Comparison of ENCODE assay signal across 29 mouse cellular contexts in genomic region chr14:37094436-37094835, GRCm38 (mm10). TPM values are rescaled to one million over a fixed set of nuclear protein-coding genes. Genes with fewer than 3 reads are reported as not detected.
DNase-seq lines count a peak whose midpoint lies in the region; ATAC-seq and TF ChIP-seq lines count a peak whose summit lies in the region.
"Had no signal": no experiment of that assay in that cellular context is flagged by ENCODE, and none has a peak within 500 bp of the region (broad histone marks: within the 10 kb centered on the region; RNA-seq: fewer than 3 reads in every experiment).

No protein-coding gene starts in this region.

- peak; percentile 25 for DNase-seq in cerebellum, postnatal 14 days
- no peak for DNase-seq in cerebellum, adult 9-10 months
- DNase-seq in hindbrain, embryonic 11.5 days (ENCODE audit: low spot score) = no peak
- peak; percentile 64 for DNase-seq in left cerebral cortex, postnatal 4 days
- no peak for DNase-seq in left cerebral cortex, adult 11 months (ENCODE audit: low spot score)
- peak; percentile 31 for DNase-seq in hindbrain, postnatal 0 days (ENCODE audit: low spot score)
- no peak for DNase-seq in adrenal gland, postnatal 4 days (ENCODE audit: low spot score in 2 of 2)
- DNase-seq: adrenal gland, adult 2 months; adrenal gland, postnatal 25 days; cerebellum, adult 18-20 months; cerebellum, postnatal 36 days; gastrocnemius, postnatal 36 days; heart, adult 18-20 months; heart, postnatal 14 days; kidney, adult 9 months had no signal

- peak; percentile 18; the same call in 1 of the 2 replicates for ATAC-seq in hindbrain, embryonic 13.5 days (ENCODE audit: low FRiP score)
- ATAC-seq in hindbrain, embryonic 11.5 days (ENCODE audit: low FRiP score) = no peak
- ATAC-seq in hindbrain, postnatal 0 days = 0 out of 2 replicates have a peak, but pooled peaks have one; percentile 37
- ATAC-seq: activated CD4-positive, CD25-positive, alpha-beta regulatory T cell, adult 4 months; forebrain, embryonic 14.5 days; inflammation-experienced regulatory T-cells, adult 6 months; intestine, postnatal 0 days; Patski had no signal

- no peaks in the 10 kb centered on the region for H3K36me3 ChIP-seq in hindbrain, embryonic 13.5 days
- no peaks in the 10 kb centered on the region for H3K36me3 ChIP-seq in hindbrain, embryonic 11.5 days (ENCODE audit: control insufficient read depth, insufficient read depth, low read length)
- no peaks in the 10 kb centered on the region for H3K36me3 ChIP-seq in hindbrain, postnatal 0 days (ENCODE audit: insufficient read depth, low read length)
- H3K36me3 ChIP-seq: embryonic facial prominence, embryonic 15.5 days; forebrain, embryonic 10.5 days; heart, embryonic 15.5 days had no signal

- peaks cover 35% of the 10 kb centered on the region for H3K27me3 ChIP-seq in hindbrain, embryonic 13.5 days
- peaks cover 2% of the 10 kb centered on the region; the same call in 1 of the 2 replicates for H3K27me3 ChIP-seq in hindbrain, embryonic 11.5 days (ENCODE audit: control insufficient read depth, insufficient read depth, low read length)
- H3K27me3 ChIP-seq in hindbrain, postnatal 0 days (ENCODE audit: insufficient read depth, low read length) = no peaks in the 10 kb centered on the region

- no peak overlapping the region for H3K4me2 ChIP-seq in hindbrain, embryonic 13.5 days
- no peak overlapping the region for H3K4me2 ChIP-seq in hindbrain, embryonic 11.5 days (replicated peaks; ENCODE audit: low read depth, low read length)
- H3K4me2 ChIP-seq in hindbrain, postnatal 0 days (ENCODE audit: low read depth, low read length) = no peak overlapping the region
- H3K4me2 ChIP-seq: embryonic facial prominence, embryonic 15.5 days; heart, embryonic 11.5 days; heart, embryonic 15.5 days had no signal

- no peak overlapping the region for H3K27ac ChIP-seq in hindbrain, embryonic 13.5 days
- no peak overlapping the region for H3K27ac ChIP-seq in hindbrain, embryonic 11.5 days (ENCODE audit: low read depth, low read length)
- H3K27ac ChIP-seq in hindbrain, postnatal 0 days = no peak overlapping the region
- H3K27ac ChIP-seq: embryonic facial prominence, embryonic 15.5 days; forebrain, embryonic 10.5 days; heart, embryonic 15.5 days had no signal

- peaks cover 10% of the 10 kb centered on the region for H3K4me1 ChIP-seq in hindbrain, embryonic 13.5 days (replicated peaks)
- H3K4me1 ChIP-seq in hindbrain, embryonic 11.5 days (replicated peaks; ENCODE audit: control insufficient read depth, insufficient read depth, low read length) = no peaks in the 10 kb centered on the region; the same call in 1 of the 2 replicates
- no peaks in the 10 kb centered on the region; the same call in 1 of the 2 replicates for H3K4me1 ChIP-seq in hindbrain, postnatal 0 days (ENCODE audit: insufficient read depth, low read length)

- no peak overlapping the region for H3K9ac ChIP-seq in hindbrain, embryonic 13.5 days
- H3K9ac ChIP-seq in hindbrain, embryonic 11.5 days (ENCODE audit: low read depth, low read length) = no peak overlapping the region
- H3K9ac ChIP-seq in hindbrain, postnatal 0 days (replicated peaks; ENCODE audit: low read length) = no peak overlapping the region
- H3K9ac ChIP-seq: embryonic facial prominence, embryonic 15.5 days; heart, embryonic 15.5 days had no signal

- TF ChIP-seq CTCF in hindbrain, postnatal 0 days (IDR thresholded peaks at IDR 0.05; ENCODE audit: low read depth) = no peak

- H3K9me3 ChIP-seq in hindbrain, embryonic 13.5 days = no peaks in the 10 kb centered on the region
- H3K9me3 ChIP-seq in hindbrain, embryonic 11.5 days (ENCODE audit: control insufficient read depth, low read length) = no peaks in the 10 kb centered on the region
- no peaks in the 10 kb centered on the region for H3K9me3 ChIP-seq in hindbrain, postnatal 0 days (ENCODE audit: low read length)
- H3K9me3 ChIP-seq: embryonic facial prominence, embryonic 15.5 days; forebrain, embryonic 10.5 days; heart, embryonic 15.5 days had no signal

- H3K4me3 ChIP-seq in hindbrain, embryonic 13.5 days = no peak overlapping the region
- H3K4me3 ChIP-seq in hindbrain, embryonic 11.5 days (ENCODE audit: low read depth, low read length) = no peak overlapping the region
- H3K4me3 ChIP-seq in hindbrain, postnatal 0 days (ENCODE audit: low read length) = no peak overlapping the region
- H3K4me3 ChIP-seq: embryonic facial prominence, embryonic 15.5 days; erythroblast, embryonic 14.5 days; forebrain, embryonic 10.5 days; heart, embryonic 15.5 days had no signal

- intact Hi-C loops in left cerebral cortex, postnatal 4 days (cut with DNase I) = no loop called here

- 56% methylated on average over 6 of the region's 6 CpGs for WGBS in hindbrain, embryonic 13.5 days
- WGBS in hindbrain, embryonic 11.5 days = 67% methylated on average over 6 of the region's 6 CpGs
- WGBS in hindbrain, postnatal 0 days = 35% methylated on average over 6 of the region's 6 CpGs

RNA-seq across cellular contexts. Expression of gene Cdhr1, which starts 3.7 kb away (rescaled TPM):
- 2.0 and 3.1 TPM in 2 replicates for polyA plus RNA-seq in hindbrain, embryonic 13.5 days (2015; fragmentation: Nextera tagmentation; extraction: Ambion mirVana)
- polyA plus RNA-seq in hindbrain, embryonic 11.5 days (2014; fragmentation: Nextera tagmentation; extraction: Ambion mirVana) = 1.2 and 2.3 TPM in 2 replicates
- total RNA-seq in left cerebral cortex, postnatal 4 days (2021) = 10 to 100 TPM in 1 of 2 experiments, 1 to 10 TPM in 1; 9.4 to 11.5 TPM
- total RNA-seq in hindbrain, postnatal 0 days (2014; rRNA removed) = 7.4 and 8.0 TPM in 2 replicates
- polyA plus RNA-seq in hindbrain, postnatal 0 days (2015; fragmentation: Nextera tagmentation; extraction: Ambion mirVana) = 6.0 and 6.6 TPM in 2 replicates
- 1 to 10 TPM in 1 of 2 experiments, under 1 TPM in 1; 0.95 to 1.8 TPM for total RNA-seq in adrenal gland, postnatal 4 days (2021)
- total RNA-seq: adrenal gland, adult 2 months; CH12.LX; gastrocnemius, adult 8-10 months; gastrocnemius, postnatal 36 days; hematopoietic stem cell, adult 5-6 weeks had no signal
- polyA plus RNA-seq: activated CD4-positive, CD25-positive, alpha-beta regulatory T cell, adult 4 months; adrenal gland, adult 2 months; erythroblast, embryonic 14.5 days had no signal

RNA-seq across cellular contexts. Expression of gene 2610528A11Rik, which starts 19.4 kb away (rescaled TPM):
- polyA plus RNA-seq in hindbrain, embryonic 13.5 days (2015; fragmentation: Nextera tagmentation; extraction: Ambion mirVana) = 0.47 TPM in 1 of 2 replicates, not detected in the other
- polyA plus RNA-seq in hindbrain, embryonic 11.5 days (2014; fragmentation: Nextera tagmentation; extraction: Ambion mirVana) = 0.34 and 0.38 TPM in 2 replicates
- under 1 TPM; 0.54 to 0.72 TPM for total RNA-seq in left cerebral cortex, postnatal 4 days (2021)
- total RNA-seq in hindbrain, postnatal 0 days (2014; rRNA removed) = not detected in 2 replicates
- 0.66 and 0.73 TPM in 2 replicates for polyA plus RNA-seq in hindbrain, postnatal 0 days (2015; fragmentation: Nextera tagmentation; extraction: Ambion mirVana)
- total RNA-seq in adrenal gland, postnatal 4 days (2021) = 1 to 10 TPM in 1 of 2 experiments, under 1 TPM in 1; 0.90 to 1.2 TPM
- total RNA-seq: CH12.LX; heart, postnatal 14 days had no signal
- polyA plus RNA-seq: erythroblast, embryonic 14.5 days; forebrain, embryonic 14.5 days; inflammation-experienced regulatory T-cells, adult 6 months; Patski had no signal

RNA-seq across cellular contexts. Expression of gene Lrit2, which starts 26.7 kb away (rescaled TPM):
- polyA plus RNA-seq in hindbrain, embryonic 13.5 days (2015; fragmentation: Nextera tagmentation; extraction: Ambion mirVana) = not detected in 2 replicates
- not detected in 2 replicates for polyA plus RNA-seq in hindbrain, embryonic 11.5 days (2014; fragmentation: Nextera tagmentation; extraction: Ambion mirVana)
- not detected for total RNA-seq in left cerebral cortex, postnatal 4 days (2021)
- not detected in 2 replicates for total RNA-seq in hindbrain, postnatal 0 days (2014; rRNA removed)
- polyA plus RNA-seq in hindbrain, postnatal 0 days (2015; fragmentation: Nextera tagmentation; extraction: Ambion mirVana) = not detected in 2 replicates
- total RNA-seq in adrenal gland, postnatal 4 days (2021) = not detected
- total RNA-seq: adrenal gland, adult 2 months; adrenal gland, postnatal 25 days; CH12.LX; gastrocnemius, adult 8-10 months; gastrocnemius, postnatal 36 days; heart, adult 18-20 months; heart, postnatal 14 days; hematopoietic stem cell, adult 5-6 weeks had no signal
- polyA plus RNA-seq: activated CD4-positive, CD25-positive, alpha-beta regulatory T cell, adult 4 months; adrenal gland, adult 2 months; embryonic facial prominence, embryonic 15.5 days; erythroblast, embryonic 14.5 days; forebrain, embryonic 10.5 days; forebrain, embryonic 14.5 days; heart, embryonic 11.5 days; heart, embryonic 15.5 days; inflammation-experienced regulatory T-cells, adult 6 months; intestine, postnatal 0 days; Patski had no signal

RNA-seq across cellular contexts. Expression of gene Lrit1, which starts 39.8 kb away (rescaled TPM):
- polyA plus RNA-seq in hindbrain, embryonic 13.5 days (2015; fragmentation: Nextera tagmentation; extraction: Ambion mirVana) = not detected in 2 replicates
- polyA plus RNA-seq in hindbrain, embryonic 11.5 days (2014; fragmentation: Nextera tagmentation; extraction: Ambion mirVana) = not detected in 2 replicates
- not detected for total RNA-seq in left cerebral cortex, postnatal 4 days (2021)
- total RNA-seq in hindbrain, postnatal 0 days (2014; rRNA removed) = not detected in 2 replicates
- polyA plus RNA-seq in hindbrain, postnatal 0 days (2015; fragmentation: Nextera tagmentation; extraction: Ambion mirVana) = not detected in 2 replicates
- under 1 TPM in 1 of 2 experiments, not detected in 1; 0.06 TPM for total RNA-seq in adrenal gland, postnatal 4 days (2021)
- total RNA-seq: adrenal gland, adult 2 months; adrenal gland, postnatal 25 days; CH12.LX; gastrocnemius, adult 8-10 months; gastrocnemius, postnatal 36 days; heart, adult 18-20 months; hematopoietic stem cell, adult 5-6 weeks had no signal
- polyA plus RNA-seq: activated CD4-positive, CD25-positive, alpha-beta regulatory T cell, adult 4 months; adrenal gland, adult 2 months; embryonic facial prominence, embryonic 15.5 days; erythroblast, embryonic 14.5 days; forebrain, embryonic 10.5 days; forebrain, embryonic 14.5 days; heart, embryonic 11.5 days; heart, embryonic 15.5 days; inflammation-experienced regulatory T-cells, adult 6 months; Patski had no signal

RNA-seq across cellular contexts. Expression of gene Ghitm, which starts 40.6 kb away (rescaled TPM):
- 196 and 199 TPM in 2 replicates for polyA plus RNA-seq in hindbrain, embryonic 13.5 days (2015; fragmentation: Nextera tagmentation; extraction: Ambion mirVana)
- 189 and 215 TPM in 2 replicates for polyA plus RNA-seq in hindbrain, embryonic 11.5 days (2014; fragmentation: Nextera tagmentation; extraction: Ambion mirVana)
- total RNA-seq in left cerebral cortex, postnatal 4 days (2021) = 100 to 1,000 TPM; 133 to 139 TPM
- 86.5 and 103 TPM in 2 replicates for total RNA-seq in hindbrain, postnatal 0 days (2014; rRNA removed)
- 237 and 241 TPM in 2 replicates for polyA plus RNA-seq in hindbrain, postnatal 0 days (2015; fragmentation: Nextera tagmentation; extraction: Ambion mirVana)
- total RNA-seq in adrenal gland, postnatal 4 days (2021) = 100 to 1,000 TPM; 353 to 375 TPM

Comparison
In these comparisons a context has a peak if more than half of its experiments do, and no peak if none do; other contexts are left out.
1. DNase-seq: peak in cerebellum, postnatal 14 days (2 of 2), left cerebral cortex, postnatal 4 days (single experiment) and hindbrain, postnatal 0 days (single experiment); none in cerebellum, adult 9-10 months (single experiment), hindbrain, embryonic 11.5 days (single experiment), left cerebral cortex, adult 11 months (single experiment) and adrenal gland, postnatal 4 days (0 of 2).